Mouse (Mus musculus) liver, embryonic 14.5 days (tissue): Measurements from ENCODE around the gene Eml1.

Experiments used
- CTCF ChIP-seq: IDR thresholded peaks from 2 replicates; pipeline ENCODE4 v1.5.1; 2016; ENCODE audit warnings: antibody characterized with exemption, low read depth, control low read depth
- EP300 ChIP-seq: IDR thresholded peaks from 2 replicates; pipeline ENCODE4 v1.6.1; 2016; ENCODE audit warnings: antibody characterized with exemption, low read depth

GRCm38 (mm10) chr12:108355271-108355670 lies 15.5 kb upstream of the Eml1 start:
- TF ChIP-seq CTCF (no peak), EP300 (no peak)
